Mouse (Mus musculus): ENCODE data around the gene Cfd. TPM values are rescaled to one million over a fixed set of nuclear protein-coding genes. Genes with fewer than 3 reads are reported as not detected.
A peak's percentile ranks its signal among the peaks of the same experiment; 100 is the strongest.

Cfd gene
- total RNA-seq, 2 experiments from 2014 or later: 12.5 to 381 TPM

DNA sequence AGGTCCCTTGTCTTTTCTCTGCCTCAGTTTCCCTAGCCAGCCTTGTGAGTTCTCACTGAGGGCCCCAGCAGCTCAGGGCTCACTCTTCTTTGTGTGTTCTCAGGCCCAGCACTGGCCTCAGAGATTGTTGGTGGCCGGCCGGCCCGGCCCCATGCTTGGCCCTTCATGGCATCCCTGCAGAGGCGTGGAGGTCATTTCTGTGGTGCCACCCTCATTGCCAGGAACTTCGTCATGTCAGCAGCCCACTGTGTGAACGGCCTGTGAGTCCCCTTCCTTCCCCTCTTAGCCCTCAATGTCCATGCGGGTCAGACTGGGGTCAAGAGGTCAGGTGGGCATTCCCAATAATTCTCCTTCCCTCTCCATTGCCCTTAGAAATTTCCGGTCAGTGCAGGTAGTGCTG is 4.0 kb upstream of the Cfd start:
- no peak for DNase-seq

DNA sequence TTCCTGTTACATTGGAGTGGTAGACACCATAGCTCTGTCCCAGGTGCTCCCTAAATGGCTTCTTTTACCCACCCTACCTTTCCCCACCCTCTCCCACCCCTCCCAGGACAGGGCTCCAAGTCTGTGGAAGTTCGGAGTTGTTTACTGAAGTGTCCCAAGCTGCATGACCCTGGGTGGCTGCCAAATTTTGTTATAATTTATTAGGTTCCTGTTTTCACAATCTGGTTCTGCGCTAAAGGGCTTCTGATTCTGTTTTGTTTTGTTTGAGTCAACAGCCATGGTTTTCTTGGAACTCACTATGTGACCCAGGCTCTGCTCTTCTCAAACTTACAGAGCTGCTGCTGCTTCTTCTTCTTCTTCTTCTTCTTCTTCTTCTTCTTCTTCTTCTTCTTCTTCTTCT is 1.3 kb upstream of the Cfd start:
- no peak for DNase-seq

DNA sequence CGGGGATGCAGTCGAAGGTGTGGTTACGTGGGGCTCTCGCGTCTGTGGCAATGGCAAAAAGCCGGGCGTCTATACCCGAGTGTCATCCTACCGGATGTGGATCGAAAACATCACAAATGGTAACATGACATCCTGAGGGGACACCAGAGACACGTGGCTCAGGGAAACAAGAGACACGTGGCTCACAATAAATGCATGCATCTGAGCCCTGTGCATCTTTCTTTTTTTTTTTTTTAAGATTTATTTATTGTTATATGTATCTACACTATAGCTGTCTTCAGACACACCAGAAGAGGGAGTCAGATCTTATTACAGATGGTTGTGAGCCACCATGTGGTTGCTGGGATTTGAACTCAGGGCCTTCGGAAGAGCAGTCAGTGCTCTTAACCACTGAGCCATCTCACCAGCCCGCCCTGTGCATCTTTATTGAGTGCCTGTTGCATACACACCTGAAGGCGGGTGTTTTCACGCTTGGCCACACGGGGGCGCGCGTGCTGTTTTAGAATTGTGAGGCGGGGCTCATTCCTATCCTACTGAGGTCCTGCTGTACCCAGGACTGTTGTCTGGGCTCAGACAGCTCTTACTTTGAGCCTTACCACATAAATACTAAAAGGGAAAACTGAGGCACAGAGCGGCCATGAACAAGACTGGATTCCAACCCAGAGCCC is 1.9 kb downstream of the Cfd start:
- DNase-seq: peak; percentile 54

- peak; percentile 5 for DNase-seq
These were observed 5.7 kb downstream of the Cfd start for GRCm38 (mm10) chr10:79896306-79896705.

DNA sequence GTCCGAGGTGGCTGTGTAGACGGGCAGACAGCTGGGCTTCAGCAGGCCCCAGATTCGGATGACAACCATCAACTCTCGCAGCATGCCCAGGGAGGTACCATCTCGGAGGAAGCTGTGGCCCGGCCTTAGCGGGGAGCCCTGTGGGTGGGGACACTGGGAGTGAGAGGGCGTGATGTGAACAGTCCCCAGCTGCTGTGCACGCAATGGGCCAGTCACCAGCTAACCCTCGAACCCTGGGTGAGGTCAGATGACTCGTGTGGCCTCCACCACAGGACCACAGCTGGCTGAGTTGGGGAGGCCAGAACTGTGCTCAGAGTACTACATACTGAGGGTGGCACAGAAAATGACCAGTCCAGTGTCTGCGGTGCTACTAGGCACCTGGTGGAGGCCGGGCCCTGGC is 6.2 kb downstream of the Cfd start:
- DNase-seq: no peak

DNA sequence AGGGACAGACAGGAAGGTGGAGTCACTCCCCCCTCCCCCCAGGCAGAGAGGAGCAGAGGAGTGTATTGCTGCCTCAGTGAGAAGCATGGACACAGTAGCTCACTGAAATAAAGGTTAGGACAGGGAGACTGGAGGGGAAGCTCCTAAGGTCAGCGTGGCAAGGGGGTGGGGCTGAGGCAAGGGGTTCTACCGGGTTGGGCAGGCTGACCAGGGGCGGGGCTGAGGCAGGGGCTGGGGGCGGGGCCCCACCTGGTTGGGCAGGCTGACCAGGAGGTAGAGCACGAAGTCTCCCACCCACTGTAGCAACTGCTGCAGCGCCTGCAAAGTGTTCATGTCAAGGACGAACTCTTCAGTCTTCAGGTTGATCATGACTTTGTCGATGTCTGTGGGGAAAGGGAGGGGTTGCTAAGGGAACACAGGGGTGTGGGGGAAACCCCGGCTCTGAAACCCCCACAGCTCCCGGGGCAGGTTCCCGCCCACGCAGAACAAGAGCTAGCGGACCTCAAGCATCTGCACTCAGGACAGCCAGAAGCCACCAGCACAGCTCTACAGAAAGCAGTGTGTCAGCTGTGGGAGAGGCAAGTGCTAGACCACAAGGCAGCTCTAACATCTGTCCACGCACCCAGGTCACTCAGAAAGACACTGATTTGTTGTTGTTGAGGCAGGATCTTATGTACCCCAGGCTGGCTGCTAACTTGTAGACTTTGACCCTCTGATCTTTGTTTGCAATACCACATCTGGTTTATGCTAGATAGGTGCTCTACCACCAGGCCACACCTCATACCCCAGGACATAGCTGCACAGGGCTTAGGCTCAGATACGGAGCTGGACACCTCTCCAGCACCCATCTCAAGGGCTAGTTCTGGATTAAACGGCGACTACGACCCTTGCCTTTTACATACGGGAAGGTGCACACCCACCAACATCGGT is 6.9 kb downstream of the Cfd start:
- no peak for DNase-seq

DNA sequence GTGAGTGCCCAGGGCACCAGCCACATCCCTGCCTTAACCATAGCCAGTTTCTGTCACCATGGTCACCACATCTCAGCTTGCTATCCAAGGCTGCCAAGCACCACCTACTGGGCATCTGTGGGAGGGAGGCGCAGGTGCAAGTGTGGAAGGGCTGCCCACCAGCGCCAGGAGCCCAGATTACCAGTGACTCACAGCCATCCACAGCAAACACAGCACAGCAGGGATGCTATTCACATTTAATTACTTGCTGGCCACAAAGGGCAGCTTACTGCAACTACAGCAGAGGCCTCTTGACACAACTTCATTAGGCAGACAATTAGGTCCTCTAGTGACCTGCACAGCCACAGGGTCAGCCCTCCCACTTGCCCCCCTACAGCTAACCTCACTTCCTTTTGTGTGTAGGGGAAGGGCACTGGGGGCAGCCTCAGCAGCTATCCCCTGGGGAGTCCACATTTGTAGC is 10.3 kb downstream of the Cfd start:
- DNase-seq: no peak

GRCm38 (mm10) chr10:79906712-79907111 is 16.1 kb downstream of the Cfd start:
- DNase-seq: peak; percentile 7

DNA sequence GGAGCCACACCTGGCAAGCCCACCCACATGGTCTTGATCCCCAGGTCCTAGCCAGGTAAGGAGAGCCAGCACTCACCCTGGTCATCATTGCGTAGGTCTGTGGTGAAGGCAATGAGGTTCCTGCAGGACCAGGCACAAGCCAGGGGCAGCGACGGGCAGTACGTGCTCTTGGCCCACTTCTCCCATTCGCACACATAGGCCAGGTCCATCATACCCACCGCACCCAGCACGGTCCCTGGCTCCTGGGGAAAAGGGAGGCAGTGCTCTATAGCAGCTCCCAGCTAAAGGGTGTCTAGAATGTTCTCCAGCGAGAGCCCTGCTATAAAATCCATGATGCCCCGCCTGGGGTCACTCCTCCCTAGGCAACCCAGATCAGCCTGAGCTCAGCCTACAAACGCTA is 16.8 kb downstream of the Cfd start:
- DNase-seq: no peak

GRCm38 (mm10) chr10:79908167-79909091 is 17.8 kb downstream of the Cfd start, which contains the start of gene Med16:
Med16 (minus strand) TSS chr10:79908923.
- peak; percentile 96 for DNase-seq

GRCm38 (mm10) chr10:79909092-79909922 is 18.7 kb downstream of the Cfd start:
- peak; percentile 16 for DNase-seq

DNA sequence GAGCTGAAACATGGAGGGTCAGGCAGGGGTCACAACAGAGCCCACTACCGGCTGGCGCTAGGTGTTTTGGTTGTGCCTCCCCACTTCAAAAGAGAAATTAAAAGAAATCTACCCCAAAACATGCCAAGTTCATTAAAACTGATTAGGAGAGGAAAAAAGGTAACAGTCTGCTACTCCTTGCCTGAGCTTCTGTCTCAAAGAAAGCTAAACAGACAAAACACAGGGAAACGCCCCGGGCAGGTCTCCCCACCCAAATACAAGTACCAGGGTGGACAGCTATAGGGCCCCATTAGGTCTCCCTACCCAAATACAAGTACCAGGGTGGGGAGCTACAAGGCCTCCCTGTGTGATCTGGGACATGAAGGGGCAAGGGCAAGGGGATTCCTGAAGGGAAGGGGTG is 19.9 kb downstream of the Cfd start, which contains the start of gene Gm26602:
Gene Gm26602, plus strand, starts transcription at position 301 of the 400 bp plus-strand sequence.
- no peak for DNase-seq

GRCm38 (mm10) chr10:79912412-79912811 is 21.8 kb downstream of the Cfd start:
- peak; percentile 24 for DNase-seq

DNA sequence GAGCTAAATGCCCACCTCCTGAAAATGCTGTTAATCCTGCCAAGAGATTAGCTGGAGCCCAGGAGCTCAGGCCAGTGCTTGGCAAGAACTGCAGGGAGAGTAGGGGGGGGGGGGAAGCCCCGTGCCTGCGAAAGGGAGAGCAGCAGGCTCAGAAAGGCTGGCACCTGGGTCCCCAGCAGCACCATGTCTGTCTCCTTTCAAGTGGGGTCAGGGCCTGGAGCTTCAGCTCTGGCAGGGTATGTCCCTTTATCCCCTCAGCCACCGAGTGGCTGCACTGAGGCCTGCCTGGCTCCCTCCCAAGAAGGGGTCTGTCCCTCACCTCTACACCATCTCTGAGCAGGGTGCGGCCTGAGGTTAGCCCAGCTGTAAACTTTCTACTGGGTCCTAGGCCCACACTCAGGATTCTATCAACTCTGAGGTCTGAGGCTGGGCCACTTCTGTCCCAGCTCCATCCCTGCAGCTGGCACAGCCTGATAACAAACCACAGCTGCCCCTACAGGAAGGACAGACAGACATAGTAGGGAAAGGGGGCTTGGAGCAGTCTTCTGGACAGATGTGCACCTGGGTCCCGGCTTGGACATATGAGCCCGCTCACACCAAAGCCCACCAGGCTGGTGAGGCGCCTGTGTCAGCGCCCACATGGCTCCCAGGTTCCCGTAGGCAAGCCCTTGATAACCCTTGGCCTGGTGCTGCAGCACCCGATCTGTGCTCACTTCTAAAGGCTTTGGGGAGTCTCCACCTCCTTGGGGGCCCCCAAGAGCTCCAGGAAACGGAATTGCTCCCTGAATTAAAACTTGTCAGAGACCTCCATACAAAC is 23.7 kb downstream of the Cfd start:
- no peak for DNase-seq

GRCm38 (mm10) chr10:79914948-79915596 is 24.4 kb downstream of the Cfd start:
- DNase-seq: peak; percentile 5

GRCm38 (mm10) chr10:79916081-79916480 is 25.4 kb downstream of the Cfd start:
- no peak for DNase-seq

DNA sequence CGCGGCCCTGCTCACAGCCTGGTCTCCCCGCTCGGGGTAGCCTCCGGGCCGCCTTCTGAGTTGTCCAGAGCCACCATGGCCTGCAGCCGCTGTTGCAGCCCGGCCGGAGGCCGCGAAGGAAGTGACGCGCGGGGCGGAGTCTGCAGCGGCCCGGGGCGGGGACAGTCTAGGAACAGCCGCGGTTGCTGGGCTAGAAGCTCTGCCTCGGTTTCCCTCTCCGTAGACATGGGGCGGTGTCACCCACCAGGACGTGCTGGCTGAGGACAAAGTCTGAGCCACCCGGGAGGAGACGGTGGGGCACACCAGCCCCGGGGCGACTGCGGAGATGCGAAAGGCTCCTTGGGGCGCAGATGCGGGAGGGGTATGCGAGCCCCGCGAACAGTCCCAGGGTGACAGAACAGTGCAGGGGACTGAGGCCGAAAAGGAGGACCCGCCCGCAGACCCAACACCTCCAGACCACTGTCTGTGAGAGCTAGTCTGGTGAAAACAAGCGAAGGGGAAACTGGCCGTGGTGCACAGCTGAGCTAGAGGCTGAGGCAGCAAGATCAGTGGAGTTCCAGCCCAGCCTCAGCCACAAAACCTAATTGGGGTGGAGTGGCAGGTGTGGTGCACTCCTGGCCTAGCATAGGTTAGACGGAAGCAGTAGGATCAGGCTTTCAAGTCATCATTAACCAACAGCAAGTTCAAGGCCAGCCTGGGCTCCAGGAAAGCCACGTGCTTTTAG is 26.3 kb downstream of the Cfd start, which contains the start of gene Kiss1r:
Gene Kiss1r, plus strand, starts transcription at position 164 of the 724 bp plus-strand sequence.
- DNase-seq: peak; percentile 83

GRCm38 (mm10) chr10:79917532-79918100 is 27.0 kb downstream of the Cfd start:
- DNase-seq: no peak
